Mouse (Mus musculus) testis, postnatal 14 days (tissue): ENCODE measurements around the gene Gm21974.
"Not testable (repeated sequence)": the region's sequence is repeated elsewhere in the genome, so short reads cannot be mapped to it uniquely, and the experiment has no call there.

Experiments used
- DNase-seq: peaks from one replicate; pipeline ENCODE4 v3.0.0; 2021; ENCODE audit warnings: low spot score

Gene Gm21974

GRCm38 (mm10) chr7:127876467-127877348, 18.5 kb downstream of the Gm21974 start, which contains the start of gene Zfp668:
Gene Zfp668, minus strand, starts transcription at chr7:127876828.
- peak; percentile 92 for DNase-seq

- peak; percentile 82 for DNase-seq
Observed at GRCm38 (mm10) chr7:127876041-127876466, 19.2 kb downstream of the Gm21974 start, which contains the start of gene Zfp646. Gene Zfp646, plus strand, starts transcription at chr7:127876221.

- peak; percentile 94 for DNase-seq
Observed at GRCm38 (mm10) chr7:127875627-127876001, 19.6 kb downstream of the Gm21974 start.

- DNase-seq = no peak
Observed at GRCm38 (mm10) chr7:127874812-127875626, 20.2 kb downstream of the Gm21974 start.

GRCm38 (mm10) chr7:127870136-127870821, 25.0 kb downstream of the Gm21974 start:
- DNase-seq = no peak

GRCm38 (mm10) chr7:127869149-127869810, 26.0 kb downstream of the Gm21974 start:
- DNase-seq = no peak

- no peak for DNase-seq
Observed at GRCm38 (mm10) chr7:127867641-127868040, 27.6 kb downstream of the Gm21974 start.

- DNase-seq = no peak
Observed at GRCm38 (mm10) chr7:127866434-127866833, 28.8 kb downstream of the Gm21974 start.

GRCm38 (mm10) chr7:127858258-127858657, 37.0 kb downstream of the Gm21974 start:
- no peak for DNase-seq

- no peak for DNase-seq
Observed at GRCm38 (mm10) chr7:127850906-127851305, 44.3 kb downstream of the Gm21974 start.

- DNase-seq = no peak
Observed at GRCm38 (mm10) chr7:127849973-127850875, 45.0 kb downstream of the Gm21974 start.

- DNase-seq = peak; percentile 85
Observed at GRCm38 (mm10) chr7:127842001-127842718, 53.1 kb downstream of the Gm21974 start.

- DNase-seq = peak; percentile 93
Observed at GRCm38 (mm10) chr7:127841340-127842000, 53.8 kb downstream of the Gm21974 start.

GRCm38 (mm10) chr7:127840886-127841285, 54.4 kb downstream of the Gm21974 start:
- peak; percentile 68 for DNase-seq

- not testable (repeated sequence) for DNase-seq
Observed at GRCm38 (mm10) chr7:127840031-127840430, 55.2 kb downstream of the Gm21974 start.

GRCm38 (mm10) chr7:127837878-127838277, 57.4 kb downstream of the Gm21974 start:
- DNase-seq = not testable (repeated sequence)

GRCm38 (mm10) chr7:127837473-127837872, 57.8 kb downstream of the Gm21974 start:
- no peak for DNase-seq
